Mouse (Mus musculus) limb, embryonic 14.5 days (tissue): ENCODE measurements around the gene Uggt1. TPM values are rescaled to one million over a fixed set of nuclear protein-coding genes. Genes with fewer than 3 reads are reported as not detected.

ENCODE experiments used
- ATAC-seq: fragments of 200-750 bp; cut with Nextera tagmentation; 2 replicates; pipeline ENCODE4 v1.8.0; 2017; ENCODE audit warnings: low read depth, moderate number of reproducible peaks, moderate TSS enrichment; ENCODE audit not compliant: low FRiP score
- DNase-seq: peaks from one replicate; pipeline ENCODE4 v3.0.0-alpha.2; 2015; ENCODE audit warnings: low spot score
- H3K27ac ChIP-seq: fragments of 300-500 bp; sonication (generic); replicated peaks from 2 replicates; pipeline ENCODE4 v1.5.1; 2014; ENCODE audit warnings: low read depth, mild to moderate bottlenecking, low read length, moderate library complexity, mixed read lengths
- H3K27me3 ChIP-seq: fragments of 300-500 bp; sonication (generic); 2 replicates; pipeline ENCODE4 v1.6.1; 2014; ENCODE audit warnings: low read length, mixed read lengths; ENCODE audit not compliant: control insufficient read depth, insufficient read depth
- H3K36me3 ChIP-seq: fragments of 300-500 bp; sonication (generic); 2 replicates; pipeline ENCODE4 v1.6.1; 2014; ENCODE audit warnings: mild to moderate bottlenecking, low read length, moderate library complexity, mixed read lengths; ENCODE audit not compliant: control insufficient read depth, insufficient read depth
- H3K4me1 ChIP-seq: fragments of 300-500 bp; sonication (generic); 2 replicates; pipeline ENCODE4 v1.6.1; 2014; ENCODE audit warnings: antibody characterized with exemption, low read length, mixed read lengths; ENCODE audit not compliant: control insufficient read depth, insufficient read depth
- H3K4me2 ChIP-seq: fragments of 300-500 bp; sonication (generic); replicated peaks from 2 replicates; pipeline ENCODE4 v1.6.1; 2014; ENCODE audit warnings: low read depth, mild to moderate bottlenecking, low read length, moderate library complexity; ENCODE audit not compliant: severe bottlenecking
- H3K4me3 ChIP-seq: fragments of 300-500 bp; sonication (generic); replicated peaks from 2 replicates; pipeline ENCODE4 v1.5.1; 2014; ENCODE audit warnings: low read length
- H3K9ac ChIP-seq: fragments of 300-500 bp; sonication (generic); 2 replicates; pipeline ENCODE4 v1.6.1; 2014; ENCODE audit warnings: mild to moderate bottlenecking, low read depth, low read length, moderate library complexity; ENCODE audit not compliant: severe bottlenecking
- H3K9me3 ChIP-seq: fragments of 300-500 bp; sonication (generic); 2 replicates; pipeline ENCODE4 v1.6.1; 2016; ENCODE audit warnings: low read length; ENCODE audit not compliant: control insufficient read depth
- POLR2A ChIP-seq: fragments of 200-500 bp; IDR thresholded peaks from 2 replicates; pipeline ENCODE4 v1.8.0; 2012; ENCODE audit warnings: inconsistent platforms, mild to moderate bottlenecking, moderate library complexity, borderline replicate concordance; ENCODE audit not compliant: insufficient read depth, insufficient read length; ENCODE audit errors: extremely low read depth
- WGBS: fragments of 180-500 bp; shearing (Covaris S2); extraction: QIAGEN DNeasy Blood & Tissue Kit; methylation state at CpG from one replicate; pipeline ENCODE4 v1.1.7; 2014; 5-methylcytosine and 5-hydroxymethylcytosine counted together
- polyA plus RNA-seq, 2 experiments: library from polyadenylated mRNA; depleted of rRNA in 1 of 2; stranded (reverse) in 1 of 2; unstranded in 1 of 2; fragments of >200 nt; fragmentation: Nextera tagmentation in 1 of 2; extraction: Ambion mirVana in 1 of 2; gene quantifications; 2 replicates each; pipeline versions ENCODE4 v1.2.1 to v1.2.3; 2012 to 2014

Uggt1 gene
- polyA plus RNA-seq, 2 experiments = 30.8 to 74.3 TPM

- TF ChIP-seq POLR2A = no peak
- Histone ChIP-seq H3K4me3 (no peak overlapping the region), H3K4me1 (no peaks in the 10 kb centered on the region), H3K36me3 (no peaks in the 10 kb centered on the region), H3K9ac (no peak overlapping the region), H3K27me3 (no peaks in the 10 kb centered on the region), H3K9me3 (no peaks in the 10 kb centered on the region), H3K27ac (no peak overlapping the region), H3K4me2 (no peak overlapping the region)
- WGBS = 77% methylated on average over 8 of the region's 8 CpGs
- no peak for DNase-seq
- no peak for ATAC-seq
Measured at GRCm38 (mm10) chr1:36133041-36133440, 111.5 kb downstream of the Uggt1 start.

- no peak overlapping the region for H3K27ac ChIP-seq
- H3K4me2 ChIP-seq = no peak overlapping the region
- H3K4me3 ChIP-seq = no peak overlapping the region
- H3K27me3 ChIP-seq = no peaks in the 10 kb centered on the region
- TF ChIP-seq POLR2A = no peak
- 60% methylated on average over 4 of the region's 4 CpGs for WGBS
- no peak overlapping the region for H3K9ac ChIP-seq
- DNase-seq (no peak), ATAC-seq (no peak)
- H3K4me1 ChIP-seq = no peaks in the 10 kb centered on the region
- H3K36me3 ChIP-seq = no peaks in the 10 kb centered on the region
- H3K9me3 ChIP-seq = no peaks in the 10 kb centered on the region
Measured at GRCm38 (mm10) chr1:36132211-36132610, 112.3 kb downstream of the Uggt1 start.

GRCm38 (mm10) chr1:36131766-36132165 lies 112.8 kb downstream of the Uggt1 start:
- Histone ChIP-seq H3K27ac (no peak overlapping the region), H3K4me2 (no peak overlapping the region), H3K4me3 (no peak overlapping the region), H3K4me1 (no peaks in the 10 kb centered on the region), H3K9me3 (no peaks in the 10 kb centered on the region), H3K27me3 (no peaks in the 10 kb centered on the region), H3K9ac (no peak overlapping the region), H3K36me3 (no peaks in the 10 kb centered on the region)
- DNase-seq (no peak), ATAC-seq (no peak)
- WGBS = 68% methylated on average over 8 of the region's 8 CpGs
- no peak for TF ChIP-seq POLR2A

- DNase-seq (no peak), ATAC-seq (no peak)
- no peaks in the 10 kb centered on the region for H3K4me1 ChIP-seq
- no peaks in the 10 kb centered on the region for H3K36me3 ChIP-seq
- no peaks in the 10 kb centered on the region for H3K9me3 ChIP-seq
- H3K27me3 ChIP-seq = no peaks in the 10 kb centered on the region
- H3K4me3 ChIP-seq = no peak overlapping the region
- H3K4me2 ChIP-seq = no peak overlapping the region
- TF ChIP-seq POLR2A = no peak
- H3K9ac ChIP-seq = no peak overlapping the region
- WGBS = 40% methylated on average over 4 of the region's 4 CpGs
- no peak overlapping the region for H3K27ac ChIP-seq
Measured at GRCm38 (mm10) chr1:36131154-36131553, 113.4 kb downstream of the Uggt1 start.

GRCm38 (mm10) chr1:36130307-36131035 lies 114.0 kb downstream of the Uggt1 start:
- no peak overlapping the region for H3K4me3 ChIP-seq
- H3K9me3 ChIP-seq = no peaks in the 10 kb centered on the region
- no peaks in the 10 kb centered on the region for H3K36me3 ChIP-seq
- no peak overlapping the region for H3K9ac ChIP-seq
- 87% methylated on average over 4 of the region's 4 CpGs for WGBS
- no peak for TF ChIP-seq POLR2A
- no peaks in the 10 kb centered on the region for H3K4me1 ChIP-seq
- no peak for ATAC-seq
- H3K27me3 ChIP-seq = no peaks in the 10 kb centered on the region
- H3K4me2 ChIP-seq = no peak overlapping the region
- H3K27ac ChIP-seq = no peak overlapping the region
- no peak for DNase-seq

- no peak overlapping the region for H3K9ac ChIP-seq
- DNase-seq (no peak), ATAC-seq (no peak)
- no peaks in the 10 kb centered on the region for H3K9me3 ChIP-seq
- H3K27me3 ChIP-seq = no peaks in the 10 kb centered on the region
- no peaks in the 10 kb centered on the region for H3K4me1 ChIP-seq
- TF ChIP-seq POLR2A = no peak
- no peak overlapping the region for H3K4me3 ChIP-seq
- WGBS = 93% methylated on average over 8 of the region's 8 CpGs
- no peak overlapping the region for H3K27ac ChIP-seq
- no peaks in the 10 kb centered on the region for H3K36me3 ChIP-seq
- H3K4me2 ChIP-seq = no peak overlapping the region
Measured at GRCm38 (mm10) chr1:36129881-36130280, 114.6 kb downstream of the Uggt1 start.
